Comparison of ENCODE assay signal across 34 mouse cellular contexts in the genomic region with DNA sequence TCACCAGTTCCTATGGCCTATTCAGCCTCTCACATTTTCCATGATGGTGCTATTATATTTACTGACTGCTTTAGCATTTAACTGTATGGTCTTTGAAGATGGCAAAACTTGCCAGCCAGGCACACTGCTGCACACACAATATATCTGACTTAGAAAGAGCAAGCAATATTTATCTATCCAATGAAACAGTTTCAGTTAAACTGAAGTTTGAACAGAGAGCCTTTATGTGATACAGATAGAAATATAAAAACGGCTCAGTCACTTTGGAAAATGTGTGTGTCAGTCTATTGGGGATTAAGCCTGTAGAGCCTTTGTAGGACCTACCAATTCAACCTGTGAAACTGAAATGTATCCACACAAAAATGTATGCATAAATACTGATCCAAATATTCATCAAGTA.
"Had no signal": no experiment of that assay in that cellular context is flagged by ENCODE, and none has a peak within 500 bp of the region (broad histone marks: within the 10 kb centered on the region; RNA-seq: fewer than 3 reads in every experiment).

No protein-coding gene starts in this region.

- ATAC-seq: hindbrain, embryonic 16.5 days; hindbrain, postnatal 0 days; inflammation-experienced regulatory T-cells, adult 6 months; intestine, embryonic 15.5 days; intestine, embryonic 16.5 days; intestine, postnatal 0 days had no signal

- H3K9ac ChIP-seq: heart, embryonic 12.5 days; heart, embryonic 13.5 days; heart, embryonic 15.5 days; hindbrain, embryonic 12.5 days; hindbrain, embryonic 13.5 days; hindbrain, embryonic 14.5 days; hindbrain, embryonic 15.5 days; intestine, embryonic 15.5 days; kidney, embryonic 15.5 days had no signal

- DNase-seq: heart, postnatal 10 days; heart, postnatal 14 days; heart, postnatal 36 days; heart, postnatal 4 days; kidney, adult 11 months; kidney, adult 18-20 months; kidney, adult 2 months; kidney, adult 8-10 months; kidney, adult 9 months; kidney, postnatal 10 days; kidney, postnatal 14 days; kidney, postnatal 25 days; kidney, postnatal 36 days; kidney, postnatal 4 days; layer of hippocampus, adult 9-11 months; layer of hippocampus, postnatal 36 days had no signal

- H3K36me3 ChIP-seq: heart, embryonic 12.5 days; heart, embryonic 13.5 days; heart, embryonic 15.5 days; hindbrain, embryonic 12.5 days; hindbrain, embryonic 13.5 days; hindbrain, embryonic 15.5 days; intestine, embryonic 15.5 days; kidney, embryonic 15.5 days had no signal

- H3K27me3 ChIP-seq: heart, embryonic 12.5 days; heart, embryonic 13.5 days; heart, embryonic 15.5 days; hindbrain, embryonic 12.5 days; hindbrain, embryonic 13.5 days; hindbrain, embryonic 15.5 days; intestine, embryonic 15.5 days; kidney, embryonic 15.5 days had no signal

- H3K4me2 ChIP-seq: heart, embryonic 12.5 days; heart, embryonic 13.5 days; heart, embryonic 15.5 days; hindbrain, embryonic 12.5 days; hindbrain, embryonic 13.5 days; hindbrain, embryonic 14.5 days; hindbrain, embryonic 15.5 days; intestine, embryonic 15.5 days; kidney, embryonic 15.5 days had no signal

- H3K9me3 ChIP-seq: heart, embryonic 12.5 days; heart, embryonic 13.5 days; heart, embryonic 15.5 days; hindbrain, embryonic 10.5 days; hindbrain, embryonic 12.5 days; hindbrain, embryonic 13.5 days; hindbrain, embryonic 15.5 days; intestine, embryonic 15.5 days; kidney, embryonic 15.5 days had no signal

- H3K27ac ChIP-seq: heart, embryonic 13.5 days; heart, embryonic 15.5 days; hindbrain, embryonic 10.5 days; hindbrain, embryonic 12.5 days; hindbrain, embryonic 13.5 days; hindbrain, embryonic 14.5 days; hindbrain, embryonic 15.5 days; hindbrain, postnatal 0 days; intestine, embryonic 15.5 days; kidney, embryonic 15.5 days; kidney, postnatal 0 days; layer of hippocampus, adult 2 months; left cerebral cortex, adult 2 months had no signal

- H3K4me3 ChIP-seq: heart, embryonic 12.5 days; heart, embryonic 13.5 days; heart, embryonic 15.5 days; hindbrain, embryonic 10.5 days; hindbrain, embryonic 12.5 days; hindbrain, embryonic 13.5 days; hindbrain, embryonic 15.5 days; intestine, embryonic 15.5 days; kidney, embryonic 15.5 days; layer of hippocampus, adult 2 months; left cerebral cortex, adult 2 months had no signal

- H3K4me1 ChIP-seq: heart, embryonic 15.5 days; hindbrain, embryonic 10.5 days; intestine, embryonic 15.5 days; kidney, embryonic 15.5 days had no signal
